Mouse (Mus musculus): ENCODE measurements at regions not wholly inside any gene's neighbourhood (a gene's known extent, or its start where the extent isn't known, plus 50 kb on each side); places are given as distances from the start of the nearest gene placed in this dataset.

GRCm38 (mm10) chr11:111801033-111801432 is 735.1 kb downstream of the Kcnj2 start:
- ATAC-seq (ENCODE audit: low FRiP score, low TSS enrichment) = no peak
- Histone ChIP-seq H3K9me3 (ENCODE audit: low read length) (no peaks in the 10 kb centered on the region), H3K4me3 (ENCODE audit: low read length) (no peak overlapping the region), H3K27ac (ENCODE audit: low read length) (no peak overlapping the region), H3K4me2 (replicated peaks; ENCODE audit: low read depth, low read length) (no peak overlapping the region), H3K4me1 (ENCODE audit: insufficient read depth, low read length) (no peaks in the 10 kb centered on the region), H3K9ac (replicated peaks; ENCODE audit: low read length) (no peak overlapping the region), H3K27me3 (ENCODE audit: insufficient read depth, low read length) (no peaks in the 10 kb centered on the region), H3K36me3 (ENCODE audit: insufficient read depth, low read length) (no peaks in the 10 kb centered on the region)
- 78% methylated on average over 3 of the region's 3 CpGs for WGBS

- H3K27me3 ChIP-seq (ENCODE audit: insufficient read depth, low read length) = no peaks in the 10 kb centered on the region; the same call in 1 of the 2 replicates
- H3K4me3 ChIP-seq (ENCODE audit: low read length) = no peak overlapping the region
- peaks cover 7% of the 10 kb centered on the region; the same call in 1 of the 2 replicates for H3K4me1 ChIP-seq (ENCODE audit: insufficient read depth, low read length)
- WGBS = 91% methylated on average over 18 of the region's 18 CpGs
- no peaks in the 10 kb centered on the region for H3K36me3 ChIP-seq (ENCODE audit: insufficient read depth, low read length)
- H3K9me3 ChIP-seq (ENCODE audit: low read length) = no peaks in the 10 kb centered on the region
- no peak overlapping the region for H3K4me2 ChIP-seq (replicated peaks; ENCODE audit: low read depth, low read length)
- H3K9ac ChIP-seq (replicated peaks; ENCODE audit: low read length) = no peak overlapping the region
- ATAC-seq (ENCODE audit: low FRiP score, low TSS enrichment) = no peak
- no peak overlapping the region for H3K27ac ChIP-seq (ENCODE audit: low read length)
These were observed 750.3 kb downstream of the Kcnj2 start for GRCm38 (mm10) chr11:111816176-111816775.

GRCm38 (mm10) chr11:111818124-111818523 is 752.2 kb downstream of the Kcnj2 start:
- Histone ChIP-seq H3K4me3 (ENCODE audit: low read length) (no peak overlapping the region), H3K36me3 (ENCODE audit: insufficient read depth, low read length) (no peaks in the 10 kb centered on the region), H3K9me3 (ENCODE audit: low read length) (no peaks in the 10 kb centered on the region), H3K4me2 (replicated peaks; ENCODE audit: low read depth, low read length) (0 out of 2 replicates have a peak overlapping the region, but pooled peaks have one; percentile 3), H3K27me3 (ENCODE audit: insufficient read depth, low read length) (no peaks in the 10 kb centered on the region; the same call in 1 of the 2 replicates), H3K27ac (ENCODE audit: low read length) (no peak overlapping the region), H3K9ac (replicated peaks; ENCODE audit: low read length) (no peak overlapping the region), H3K4me1 (ENCODE audit: insufficient read depth, low read length) (peaks cover 7% of the 10 kb centered on the region; the same call in 1 of the 2 replicates)
- WGBS = 6% methylated on average over 10 of the region's 10 CpGs
- peak; percentile 42; the same call in 1 of the 2 replicates for ATAC-seq (ENCODE audit: low FRiP score, low TSS enrichment)

- Histone ChIP-seq H3K4me1 (ENCODE audit: insufficient read depth, low read length) (peaks cover 7% of the 10 kb centered on the region; the same call in 1 of the 2 replicates), H3K36me3 (ENCODE audit: insufficient read depth, low read length) (no peaks in the 10 kb centered on the region), H3K4me3 (ENCODE audit: low read length) (no peak overlapping the region), H3K27ac (ENCODE audit: low read length) (no peak overlapping the region), H3K9ac (replicated peaks; ENCODE audit: low read length) (no peak overlapping the region), H3K9me3 (ENCODE audit: low read length) (no peaks in the 10 kb centered on the region), H3K4me2 (replicated peaks; ENCODE audit: low read depth, low read length) (no peak overlapping the region), H3K27me3 (ENCODE audit: insufficient read depth, low read length) (no peaks in the 10 kb centered on the region; the same call in 1 of the 2 replicates)
- no peak for ATAC-seq (ENCODE audit: low FRiP score, low TSS enrichment)
- 18% methylated on average over 7 of the region's 7 CpGs for WGBS
These were observed 754.4 kb downstream of the Kcnj2 start for GRCm38 (mm10) chr11:111820356-111820755.

GRCm38 (mm10) chr11:111828455-111828854 is 762.5 kb downstream of the Kcnj2 start:
- no peak overlapping the region for H3K4me2 ChIP-seq (replicated peaks; ENCODE audit: low read depth, low read length)
- no peak overlapping the region for H3K9ac ChIP-seq (replicated peaks; ENCODE audit: low read length)
- H3K27ac ChIP-seq (ENCODE audit: low read length) = no peak overlapping the region
- H3K36me3 ChIP-seq (ENCODE audit: insufficient read depth, low read length) = no peaks in the 10 kb centered on the region
- WGBS = 67% methylated on average over 8 of the region's 8 CpGs
- no peaks in the 10 kb centered on the region for H3K27me3 ChIP-seq (ENCODE audit: insufficient read depth, low read length)
- no peak overlapping the region for H3K4me3 ChIP-seq (ENCODE audit: low read length)
- H3K9me3 ChIP-seq (ENCODE audit: low read length) = no peaks in the 10 kb centered on the region
- ATAC-seq (ENCODE audit: low FRiP score, low TSS enrichment) = no peak
- H3K4me1 ChIP-seq (ENCODE audit: insufficient read depth, low read length) = no peaks in the 10 kb centered on the region

- H3K36me3 ChIP-seq (ENCODE audit: insufficient read depth, low read length) = no peaks in the 10 kb centered on the region
- H3K9ac ChIP-seq (replicated peaks; ENCODE audit: low read length) = no peak overlapping the region
- no peak overlapping the region for H3K27ac ChIP-seq (ENCODE audit: low read length)
- H3K4me2 ChIP-seq (replicated peaks; ENCODE audit: low read depth, low read length) = no peak overlapping the region
- no peaks in the 10 kb centered on the region for H3K4me1 ChIP-seq (ENCODE audit: insufficient read depth, low read length)
- no peaks in the 10 kb centered on the region for H3K9me3 ChIP-seq (ENCODE audit: low read length)
- H3K4me3 ChIP-seq (ENCODE audit: low read length) = no peak overlapping the region
- H3K27me3 ChIP-seq (ENCODE audit: insufficient read depth, low read length) = no peaks in the 10 kb centered on the region
- ATAC-seq (ENCODE audit: low FRiP score, low TSS enrichment) = no peak
- WGBS = 37% methylated on average over 5 of the region's 5 CpGs
These were observed 773.0 kb downstream of the Kcnj2 start for GRCm38 (mm10) chr11:111838996-111839395.

- Histone ChIP-seq H3K4me1 (ENCODE audit: insufficient read depth, low read length) (no peaks in the 10 kb centered on the region), H3K9me3 (ENCODE audit: low read length) (no peaks in the 10 kb centered on the region), H3K27me3 (ENCODE audit: insufficient read depth, low read length) (no peaks in the 10 kb centered on the region), H3K9ac (replicated peaks; ENCODE audit: low read length) (no peak overlapping the region), H3K36me3 (ENCODE audit: insufficient read depth, low read length) (no peaks in the 10 kb centered on the region), H3K4me2 (replicated peaks; ENCODE audit: low read depth, low read length) (no peak overlapping the region), H3K4me3 (ENCODE audit: low read length) (no peak overlapping the region), H3K27ac (ENCODE audit: low read length) (no peak overlapping the region)
- 30% methylated on average over 4 of the region's 4 CpGs for WGBS
- no peak for ATAC-seq (ENCODE audit: low FRiP score, low TSS enrichment)
These were observed 777.8 kb downstream of the Kcnj2 start for GRCm38 (mm10) chr11:111843728-111844258.

GRCm38 (mm10) chr11:111844382-111845027 is 778.5 kb downstream of the Kcnj2 start:
- no peak for ATAC-seq (ENCODE audit: low FRiP score, low TSS enrichment)

GRCm38 (mm10) chr11:111857288-111857687 is 791.3 kb downstream of the Kcnj2 start:
- no peaks in the 10 kb centered on the region for H3K27me3 ChIP-seq (ENCODE audit: insufficient read depth, low read length)
- no peaks in the 10 kb centered on the region for H3K36me3 ChIP-seq (ENCODE audit: insufficient read depth, low read length)
- H3K4me1 ChIP-seq (ENCODE audit: insufficient read depth, low read length) = no peaks in the 10 kb centered on the region
- no peak overlapping the region for H3K4me3 ChIP-seq (ENCODE audit: low read length)
- H3K4me2 ChIP-seq (replicated peaks; ENCODE audit: low read depth, low read length) = no peak overlapping the region
- no peak overlapping the region for H3K9ac ChIP-seq (replicated peaks; ENCODE audit: low read length)
- no peak overlapping the region for H3K27ac ChIP-seq (ENCODE audit: low read length)
- no peak for ATAC-seq (ENCODE audit: low FRiP score, low TSS enrichment)
- 81% methylated on average over 2 of the region's 2 CpGs for WGBS
- H3K9me3 ChIP-seq (ENCODE audit: low read length) = no peaks in the 10 kb centered on the region

More at GRCm38 (mm10) chr11:111844382-111845027, 778.5 kb downstream of the Kcnj2 start:
- H3K9me3 ChIP-seq (ENCODE audit: low read length) = no peaks in the 10 kb centered on the region
- H3K4me3 ChIP-seq (ENCODE audit: low read length) = no peak overlapping the region
- no peak overlapping the region for H3K9ac ChIP-seq (replicated peaks; ENCODE audit: low read length)
- H3K27me3 ChIP-seq (ENCODE audit: insufficient read depth, low read length) = no peaks in the 10 kb centered on the region
- no peak overlapping the region for H3K4me2 ChIP-seq (replicated peaks; ENCODE audit: low read depth, low read length)
- WGBS = 34% methylated on average over 7 of the region's 7 CpGs
- H3K4me1 ChIP-seq (ENCODE audit: insufficient read depth, low read length) = no peaks in the 10 kb centered on the region
- H3K27ac ChIP-seq (ENCODE audit: low read length) = no peak overlapping the region
- no peaks in the 10 kb centered on the region for H3K36me3 ChIP-seq (ENCODE audit: insufficient read depth, low read length)

GRCm38 (mm10) chr11:111858111-111858510 is 792.1 kb downstream of the Kcnj2 start:
- Histone ChIP-seq H3K36me3 (ENCODE audit: insufficient read depth, low read length) (no peaks in the 10 kb centered on the region), H3K4me2 (replicated peaks; ENCODE audit: low read depth, low read length) (no peak overlapping the region), H3K9me3 (ENCODE audit: low read length) (no peaks in the 10 kb centered on the region), H3K4me3 (ENCODE audit: low read length) (no peak overlapping the region), H3K27me3 (ENCODE audit: insufficient read depth, low read length) (no peaks in the 10 kb centered on the region), H3K4me1 (ENCODE audit: insufficient read depth, low read length) (no peaks in the 10 kb centered on the region), H3K27ac (ENCODE audit: low read length) (no peak overlapping the region), H3K9ac (replicated peaks; ENCODE audit: low read length) (no peak overlapping the region)
- ATAC-seq (ENCODE audit: low FRiP score, low TSS enrichment) = no peak
- WGBS = 59% methylated on average over 5 of the region's 5 CpGs
